Mouse (Mus musculus) E14TG2a.4 (cell line): ENCODE measurements at regions not wholly inside any gene's neighbourhood (a gene's known extent, or its start where the extent isn't known, plus 50 kb on each side); places are given as distances from the start of the nearest gene placed in this dataset.
"Not testable (repeated sequence)": the region's sequence is repeated elsewhere in the genome, so short reads cannot be mapped to it uniquely, and the experiment has no call there.

Experiments
- CTCF ChIP-seq: conservative IDR thresholded peaks from 2 replicates; pipeline ENCODE4 v1.5.1; 2014; ENCODE audit warnings: low read length
- POU5F1 ChIP-seq: IDR thresholded peaks from 2 replicates; pipeline ENCODE4 v1.6.1; 2014; ENCODE audit warnings: low read length, borderline replicate concordance

DNA sequence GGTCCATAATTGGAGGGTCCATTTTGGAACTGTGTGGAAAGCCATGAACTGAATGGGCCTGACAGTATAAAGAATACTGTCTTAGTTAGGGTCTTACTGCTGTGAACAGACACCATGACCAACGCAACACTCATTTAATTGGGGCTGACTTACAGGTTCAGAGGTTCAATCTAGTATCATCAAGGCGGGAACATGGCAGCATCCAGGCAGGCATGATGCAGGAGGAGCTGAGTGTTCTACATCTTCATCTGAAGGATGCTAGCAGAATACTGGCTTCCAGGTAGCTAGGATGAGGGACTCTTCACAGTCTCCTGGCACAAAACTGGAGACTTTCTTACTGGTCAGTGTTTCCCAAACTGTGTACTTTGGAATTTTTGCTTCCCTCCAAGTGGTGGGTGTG is 102.0 kb downstream of the Gm15319 start:
- not testable (repeated sequence) for TF ChIP-seq CTCF, POU5F1
